Mouse (Mus musculus) stomach, postnatal 0 days (tissue): Measurements from ENCODE around the gene Mrpl34.

Source experiments
- CTCF ChIP-seq: IDR thresholded peaks from 2 replicates; pipeline ENCODE4 v1.5.1; 2016; ENCODE audit warnings: antibody characterized with exemption, low read depth, mild to moderate bottlenecking, moderate library complexity
- EP300 ChIP-seq: optimal IDR thresholded peaks from 2 replicates; pipeline ENCODE3; 2016; ENCODE audit warnings: antibody characterized with exemption

- no peak for TF ChIP-seq EP300
- TF ChIP-seq CTCF, result no peak
Measured at GRCm38 (mm10) chr8:71460716-71461115, 4.0 kb upstream of the Mrpl34 start.
